Mouse (Mus musculus): Measurements from ENCODE around the gene Adprhl2. TPM values are rescaled to one million over a fixed set of nuclear protein-coding genes. Genes with fewer than 3 reads are reported as not detected.

Gene Adprhl2
- polyA plus RNA-seq, 1 experiment from 2014 or later = 42.1 TPM

- Histone ChIP-seq H3K4me3 (ENCODE audit: low read depth, low read length) (no peak overlapping the region), H3K4me1 (ENCODE audit: insufficient read depth, low read depth, low read length) (peaks cover 4% of the 10 kb centered on the region; the same call in 1 of the 2 replicates), H3K9ac (replicated peaks; ENCODE audit: low read depth) (no peak overlapping the region), H3K9me3 (ENCODE audit: low read length) (no peaks in the 10 kb centered on the region), H3K27me3 (replicated peaks; ENCODE audit: insufficient read depth, low read length) (peaks cover 19% of the 10 kb centered on the region; the same call in 1 of the 2 replicates), H3K36me3 (ENCODE audit: insufficient read depth, low read length) (no peaks in the 10 kb centered on the region), H3K27ac (ENCODE audit: low read length) (no peak overlapping the region), H3K4me2 (replicated peaks; ENCODE audit: low read depth, low read length) (no peak overlapping the region)
- TF ChIP-seq CTCF (IDR thresholded peaks at IDR 0.05) = no peak
- no peak for TF ChIP-seq EP300 (IDR thresholded peaks at IDR 0.05)
- DNase-seq (ENCODE audit: low spot score) (no peak), ATAC-seq (no peak)
- 59% methylated on average over 9 of the region's 9 CpGs for WGBS
Measured at GRCm38 (mm10) chr4:126281706-126282105, 39.8 kb downstream of the Adprhl2 start.

GRCm38 (mm10) chr4:126278961-126279360 lies 42.5 kb downstream of the Adprhl2 start:
- Histone ChIP-seq H3K9ac (replicated peaks; ENCODE audit: low read depth) (no peak overlapping the region), H3K4me1 (ENCODE audit: insufficient read depth, low read depth, low read length) (no peaks in the 10 kb centered on the region), H3K4me2 (replicated peaks; ENCODE audit: low read depth, low read length) (no peak overlapping the region), H3K36me3 (ENCODE audit: insufficient read depth, low read length) (peaks cover 2% of the 10 kb centered on the region; the same call in 1 of the 2 replicates), H3K4me3 (ENCODE audit: low read depth, low read length) (no peak overlapping the region), H3K27me3 (replicated peaks; ENCODE audit: insufficient read depth, low read length) (no peaks in the 10 kb centered on the region), H3K27ac (ENCODE audit: low read length) (no peak overlapping the region), H3K9me3 (ENCODE audit: low read length) (no peaks in the 10 kb centered on the region)
- ATAC-seq (no peak), DNase-seq (ENCODE audit: low spot score) (no peak)
- TF ChIP-seq EP300 (IDR thresholded peaks at IDR 0.05) = no peak
- TF ChIP-seq CTCF (IDR thresholded peaks at IDR 0.05) = no peak
- 63% methylated on average over 9 of the region's 9 CpGs for WGBS

GRCm38 (mm10) chr4:126278565-126278915 lies 43.0 kb downstream of the Adprhl2 start:
- no peak for ATAC-seq
- H3K4me2 ChIP-seq (replicated peaks; ENCODE audit: low read depth, low read length) = no peak overlapping the region
- H3K36me3 ChIP-seq (ENCODE audit: insufficient read depth, low read length) = peaks cover 4% of the 10 kb centered on the region; the same call in 1 of the 2 replicates
- no peak overlapping the region for H3K27ac ChIP-seq (ENCODE audit: low read length)
- H3K9me3 ChIP-seq (ENCODE audit: low read length) = no peaks in the 10 kb centered on the region
- H3K27me3 ChIP-seq (replicated peaks; ENCODE audit: insufficient read depth, low read length) = no peaks in the 10 kb centered on the region
- no peak overlapping the region for H3K9ac ChIP-seq (replicated peaks; ENCODE audit: low read depth)
- no peak overlapping the region for H3K4me3 ChIP-seq (ENCODE audit: low read depth, low read length)
- DNase-seq (ENCODE audit: low spot score) = no peak
- no peaks in the 10 kb centered on the region for H3K4me1 ChIP-seq (ENCODE audit: insufficient read depth, low read depth, low read length)
- no peak for TF ChIP-seq EP300 (IDR thresholded peaks at IDR 0.05)
- TF ChIP-seq CTCF (IDR thresholded peaks at IDR 0.05) = no peak
- WGBS = 47% methylated on average over 9 of the region's 9 CpGs

GRCm38 (mm10) chr4:126277906-126278564 lies 43.5 kb downstream of the Adprhl2 start:
- WGBS = 9% methylated on average over 13 of the region's 13 CpGs

GRCm38 (mm10) chr4:126275681-126276131 lies 45.8 kb downstream of the Adprhl2 start:
- H3K4me3 ChIP-seq (ENCODE audit: low read depth, low read length) = no peak overlapping the region
- no peaks in the 10 kb centered on the region for H3K9me3 ChIP-seq (ENCODE audit: low read length)
- no peak for ATAC-seq
- no peak overlapping the region for H3K27ac ChIP-seq (ENCODE audit: low read length)
- TF ChIP-seq EP300 (IDR thresholded peaks at IDR 0.05) (no peak), CTCF (IDR thresholded peaks at IDR 0.05) (no peak)
- WGBS = 82% methylated on average over 13 of the region's 13 CpGs
- H3K4me1 ChIP-seq (ENCODE audit: insufficient read depth, low read depth, low read length) = no peaks in the 10 kb centered on the region
- DNase-seq (ENCODE audit: low spot score) = no peak
- no peak overlapping the region for H3K9ac ChIP-seq (replicated peaks; ENCODE audit: low read depth)
- H3K36me3 ChIP-seq (ENCODE audit: insufficient read depth, low read length) = peaks cover 13% of the 10 kb centered on the region; the same call in 1 of the 2 replicates
- no peak overlapping the region for H3K4me2 ChIP-seq (replicated peaks; ENCODE audit: low read depth, low read length)
- H3K27me3 ChIP-seq (replicated peaks; ENCODE audit: insufficient read depth, low read length) = no peaks in the 10 kb centered on the region

More at GRCm38 (mm10) chr4:126277906-126278564, 43.5 kb downstream of the Adprhl2 start:
- H3K4me2 ChIP-seq (replicated peaks; ENCODE audit: low read depth, low read length) = peak overlapping the region; percentile 23; the same call in 1 of the 2 replicates
- H3K9ac ChIP-seq (replicated peaks; ENCODE audit: low read depth) = no peak overlapping the region
- ATAC-seq (peak; percentile 54; the same call in 1 of the 2 replicates), DNase-seq (ENCODE audit: low spot score) (peak; percentile 77)
- no peak overlapping the region for H3K4me3 ChIP-seq (ENCODE audit: low read depth, low read length)
- H3K9me3 ChIP-seq (ENCODE audit: low read length) = no peaks in the 10 kb centered on the region
- H3K27me3 ChIP-seq (replicated peaks; ENCODE audit: insufficient read depth, low read length) = no peaks in the 10 kb centered on the region
- TF ChIP-seq CTCF (IDR thresholded peaks at IDR 0.05) = peak; percentile 84
- no peak for TF ChIP-seq EP300 (IDR thresholded peaks at IDR 0.05)
- H3K36me3 ChIP-seq (ENCODE audit: insufficient read depth, low read length) = peaks cover 6% of the 10 kb centered on the region; the same call in 1 of the 2 replicates
- no peaks in the 10 kb centered on the region for H3K4me1 ChIP-seq (ENCODE audit: insufficient read depth, low read depth, low read length)
- H3K27ac ChIP-seq (ENCODE audit: low read length) = no peak overlapping the region

- no peak overlapping the region for H3K9ac ChIP-seq (replicated peaks; ENCODE audit: low read depth)
- DNase-seq (ENCODE audit: low spot score) = no peak
- H3K4me2 ChIP-seq (replicated peaks; ENCODE audit: low read depth, low read length) = no peak overlapping the region
- peaks cover 13% of the 10 kb centered on the region; the same call in 1 of the 2 replicates for H3K36me3 ChIP-seq (ENCODE audit: insufficient read depth, low read length)
- H3K9me3 ChIP-seq (ENCODE audit: low read length) = no peaks in the 10 kb centered on the region
- no peak for ATAC-seq
- TF ChIP-seq EP300 (IDR thresholded peaks at IDR 0.05) (no peak), CTCF (IDR thresholded peaks at IDR 0.05) (no peak)
- no peak overlapping the region for H3K4me3 ChIP-seq (ENCODE audit: low read depth, low read length)
- no peak overlapping the region for H3K27ac ChIP-seq (ENCODE audit: low read length)
- no peaks in the 10 kb centered on the region for H3K27me3 ChIP-seq (replicated peaks; ENCODE audit: insufficient read depth, low read length)
- 91% methylated on average over 4 of the region's 4 CpGs for WGBS
- no peaks in the 10 kb centered on the region for H3K4me1 ChIP-seq (ENCODE audit: insufficient read depth, low read depth, low read length)
Measured at GRCm38 (mm10) chr4:126275081-126275480, 46.4 kb downstream of the Adprhl2 start.

Data from lung, postnatal 0 days (tissue).